Mouse (Mus musculus) layer of hippocampus, postnatal 36 days (tissue): ENCODE results near the gene 1700001O22Rik. TPM values are rescaled to one million over a fixed set of nuclear protein-coding genes. Genes with fewer than 3 reads are reported as not detected.

Experiments
- DNase-seq, 2 experiments: peaks; one replicate each; pipeline ENCODE4 v3.0.0; 2022
- total RNA-seq, 2 experiments: library from RNA; stranded (reverse); gene quantifications; 2 replicates each; pipeline ENCODE4 v1.2.3; 2021

1700001O22Rik gene
- total RNA-seq = 1 to 10 TPM; 4.8 to 5.6 TPM

DNA sequence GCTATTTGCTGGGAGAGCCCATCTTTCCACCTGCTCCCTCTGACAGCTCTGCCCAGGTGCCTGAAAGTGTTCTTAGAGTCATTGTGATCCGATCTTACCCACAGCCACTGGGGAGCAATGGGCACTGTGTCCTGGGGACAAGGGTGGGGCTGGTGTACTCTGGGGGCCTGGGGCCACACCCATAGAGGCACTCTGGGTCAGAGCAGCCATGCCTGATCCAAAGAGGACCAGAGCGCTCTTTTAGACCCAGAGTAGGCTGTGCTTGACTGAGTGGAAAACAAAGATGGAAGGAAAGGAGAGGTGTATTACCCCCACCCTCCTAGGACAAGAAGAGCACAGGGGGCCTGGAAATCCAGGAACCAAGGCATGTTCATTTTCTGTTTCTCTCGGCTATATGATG is at the start of gene 1700001O22Rik:
TSS of gene 1700001O22Rik (minus strand) at position 58 of the 400 bp plus-strand sequence.
- no peak for DNase-seq

DNA sequence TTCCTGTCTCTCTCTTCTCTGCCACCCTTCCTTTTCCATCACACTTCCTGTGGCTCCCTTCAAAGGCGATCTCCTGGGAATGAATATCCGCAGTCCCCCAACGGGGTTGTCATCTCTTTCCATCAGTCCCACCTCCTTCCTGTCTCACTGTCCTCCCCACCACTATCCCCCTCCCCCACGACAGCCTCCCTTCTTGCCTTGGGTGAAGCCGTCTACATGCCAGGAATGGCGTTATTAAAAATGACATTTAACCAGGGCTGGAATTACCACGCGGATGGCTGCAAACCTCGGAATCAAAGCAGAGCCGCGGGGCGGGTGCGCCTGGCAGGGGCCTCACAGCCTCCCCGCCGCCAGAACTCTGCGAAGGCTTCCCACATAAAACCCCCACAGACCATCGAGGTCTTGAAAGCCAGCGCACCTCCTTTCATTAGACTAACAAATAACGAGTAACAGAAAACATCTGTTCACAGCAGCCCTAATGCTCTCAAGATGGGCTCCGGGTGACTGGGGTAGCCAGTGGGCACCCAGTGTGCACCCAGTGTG is 49.4 kb upstream of the 1700001O22Rik start:
- no peak for DNase-seq

DNA sequence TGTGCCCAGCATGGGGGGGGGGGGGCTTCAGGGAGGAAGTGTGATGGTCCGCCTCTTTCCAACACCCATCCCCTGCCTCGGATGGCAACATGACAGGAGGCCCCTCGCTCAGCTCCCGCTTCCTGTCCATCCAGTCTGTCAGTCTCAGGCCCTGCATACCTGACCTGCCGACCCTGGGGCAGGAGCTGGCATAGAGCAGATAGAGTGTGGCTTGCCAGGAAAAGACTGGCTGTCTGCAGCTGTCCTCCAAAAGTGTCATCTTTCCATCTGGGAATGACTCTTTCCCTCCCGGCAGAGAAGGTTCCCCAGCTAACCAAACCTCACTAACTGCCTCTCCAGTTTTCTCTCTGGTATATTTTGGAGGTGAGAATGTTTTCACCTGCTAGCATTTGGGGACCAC is 47.1 kb upstream of the 1700001O22Rik start:
- DNase-seq = no peak

DNA sequence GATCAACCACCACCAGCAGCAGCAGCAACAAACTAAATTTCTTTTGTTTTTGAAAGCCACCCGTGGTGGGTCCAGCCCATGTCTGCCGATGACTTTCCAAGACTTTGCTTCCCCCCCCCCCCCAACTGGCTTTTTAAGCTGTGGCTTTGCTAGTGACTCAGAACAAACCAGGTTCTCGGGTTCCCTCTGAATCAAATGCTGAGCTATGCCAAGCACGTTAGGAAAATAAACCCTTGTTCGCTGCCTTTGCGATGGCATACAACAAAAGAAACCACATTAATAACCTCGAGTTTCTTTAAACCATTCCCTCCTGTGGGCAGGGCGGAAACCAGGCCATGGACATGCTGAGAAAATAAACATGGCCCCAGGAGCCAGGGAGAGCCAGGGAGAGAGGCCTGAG is 44.7 kb upstream of the 1700001O22Rik start:
- no peak for DNase-seq

DNA sequence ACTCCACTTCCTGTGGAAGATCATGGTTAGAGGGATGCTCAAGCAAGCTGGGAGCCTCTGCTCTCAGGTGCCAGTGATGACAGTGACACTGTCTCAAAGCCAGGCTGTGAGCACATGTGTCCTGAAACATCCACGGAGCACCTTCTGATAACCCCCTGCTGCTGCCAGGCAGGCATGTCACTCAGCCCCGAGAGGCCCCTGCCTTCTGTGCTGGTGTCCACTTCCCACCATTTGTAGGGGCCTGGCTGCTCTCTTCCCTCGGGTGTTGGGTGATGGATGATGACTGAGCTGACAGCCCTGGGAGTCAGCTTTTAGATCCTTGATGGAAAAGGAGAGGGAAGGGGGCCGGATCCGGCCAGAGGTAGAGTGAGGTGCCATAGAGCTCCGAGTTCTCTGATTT is 43.3 kb upstream of the 1700001O22Rik start:
- no peak for DNase-seq

DNA sequence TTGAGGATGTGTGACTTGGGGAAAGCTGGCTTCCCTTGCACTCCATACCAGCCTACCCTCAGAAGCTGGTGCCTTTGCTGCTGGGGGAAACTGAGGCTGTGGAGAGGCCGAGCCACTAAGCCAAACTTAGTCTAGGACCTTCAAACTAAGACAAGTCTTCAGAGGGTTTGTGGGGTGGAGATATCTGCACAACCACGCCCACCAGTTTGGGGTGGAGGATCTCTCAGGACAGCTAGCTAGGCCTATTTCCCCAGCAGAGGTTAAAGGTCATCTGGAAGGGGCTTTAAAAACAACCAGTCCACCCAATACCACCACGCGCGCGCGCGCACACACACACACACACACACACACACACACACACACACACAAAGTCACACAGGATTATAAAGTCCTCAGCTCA is 42.8 kb upstream of the 1700001O22Rik start:
- no peak for DNase-seq

DNA sequence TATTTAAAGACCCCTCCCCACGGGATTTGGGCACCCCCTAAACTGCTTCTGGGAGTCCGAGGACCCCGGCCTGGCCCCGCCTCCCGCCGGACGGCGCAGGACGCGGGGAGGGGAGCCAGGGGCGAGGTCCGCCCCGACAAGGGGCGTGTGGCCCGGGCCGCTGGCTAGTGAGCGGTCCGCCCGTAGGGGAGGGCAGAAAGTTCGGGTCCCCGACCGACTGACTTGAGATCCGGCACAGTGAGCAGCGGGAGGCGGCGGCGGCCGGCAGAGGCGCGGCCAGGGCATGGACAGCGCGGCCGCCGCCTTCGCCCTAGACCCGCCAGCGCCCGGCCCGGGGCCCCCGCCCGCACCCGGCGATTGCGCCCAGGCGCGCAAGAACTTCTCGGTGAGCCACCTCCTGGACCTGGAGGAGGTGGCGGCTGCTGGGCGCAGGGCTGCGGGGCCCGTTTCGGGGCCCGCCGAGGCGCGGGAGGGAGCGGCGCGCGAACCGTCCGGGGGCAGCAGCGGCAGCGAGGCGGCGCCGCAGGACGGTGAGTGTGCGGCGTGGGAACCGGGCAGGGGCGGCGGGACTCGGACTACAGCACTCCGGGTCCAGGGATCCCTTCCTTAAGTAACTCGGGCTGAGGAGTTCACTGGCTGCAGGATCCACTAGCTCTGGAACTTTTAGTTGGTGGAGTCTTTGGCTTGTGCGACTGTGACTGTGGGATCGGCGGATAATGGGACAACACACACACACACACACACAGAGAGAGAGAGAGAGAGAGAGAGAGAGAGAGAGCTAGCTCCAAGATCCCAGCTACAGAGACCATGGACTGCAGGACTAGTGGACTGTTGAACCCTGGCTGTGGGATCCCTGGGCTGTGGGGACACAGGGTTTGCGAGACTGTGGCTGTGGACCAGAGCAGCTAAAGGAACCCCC is 42.0 kb upstream of the 1700001O22Rik start:
- DNase-seq = no peak

DNA sequence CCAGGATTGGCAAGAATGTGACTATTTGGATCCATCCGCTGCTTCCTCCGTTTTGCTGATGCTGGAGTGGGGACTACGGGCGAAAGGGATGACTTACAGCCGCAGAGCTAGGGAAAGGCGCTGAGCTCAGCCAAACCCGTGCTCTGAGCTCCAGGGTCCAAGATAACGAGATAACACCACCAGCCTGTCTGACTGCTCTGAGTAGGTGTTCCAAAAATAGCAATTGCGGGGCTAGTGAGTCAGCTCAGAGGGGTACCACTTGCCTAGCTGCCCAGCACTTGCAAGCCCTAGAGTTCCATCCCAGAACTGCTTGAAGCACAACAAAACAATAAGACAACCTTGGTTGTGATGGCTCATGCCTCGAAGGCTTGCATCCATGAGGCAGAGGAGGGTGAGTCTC is 39.2 kb upstream of the 1700001O22Rik start:
- no peak for DNase-seq

DNA sequence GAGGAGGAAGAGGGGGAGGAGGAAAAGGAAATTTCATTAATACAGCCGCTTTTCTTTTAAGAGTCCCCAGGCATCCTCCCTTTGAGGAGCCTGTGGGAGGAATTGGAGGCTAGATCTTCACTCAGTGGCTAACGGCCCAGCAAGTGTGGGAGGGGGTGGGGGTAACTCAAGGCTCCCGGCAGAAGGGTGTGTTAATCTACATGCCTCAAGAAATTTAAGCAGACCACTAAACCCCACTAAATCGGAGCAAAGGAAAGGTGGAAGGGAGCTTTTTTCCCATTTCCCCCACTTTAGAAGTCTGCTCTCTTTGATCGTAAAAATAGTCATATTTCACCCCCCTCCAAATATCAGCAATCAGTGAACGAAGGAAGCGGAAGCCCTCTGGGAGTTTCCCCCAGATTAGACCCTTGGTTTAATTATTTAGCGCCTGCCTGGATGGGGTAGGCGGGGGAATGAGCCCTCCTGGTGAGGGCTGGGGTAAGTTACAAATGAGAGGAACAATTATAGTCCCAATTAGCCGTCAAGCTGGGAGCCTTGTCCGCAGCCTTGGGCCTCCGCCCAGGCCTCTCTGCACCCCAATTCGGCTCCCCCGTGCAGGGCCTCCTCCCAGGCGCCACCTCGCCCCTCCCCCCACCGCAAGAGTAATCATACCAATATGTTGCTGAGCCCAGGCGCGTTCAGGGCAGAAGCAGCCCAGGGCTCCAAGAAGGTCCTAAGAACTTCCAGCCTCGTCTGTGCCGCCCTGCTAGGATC is 33.0 kb upstream of the 1700001O22Rik start:
- DNase-seq = no peak

DNA sequence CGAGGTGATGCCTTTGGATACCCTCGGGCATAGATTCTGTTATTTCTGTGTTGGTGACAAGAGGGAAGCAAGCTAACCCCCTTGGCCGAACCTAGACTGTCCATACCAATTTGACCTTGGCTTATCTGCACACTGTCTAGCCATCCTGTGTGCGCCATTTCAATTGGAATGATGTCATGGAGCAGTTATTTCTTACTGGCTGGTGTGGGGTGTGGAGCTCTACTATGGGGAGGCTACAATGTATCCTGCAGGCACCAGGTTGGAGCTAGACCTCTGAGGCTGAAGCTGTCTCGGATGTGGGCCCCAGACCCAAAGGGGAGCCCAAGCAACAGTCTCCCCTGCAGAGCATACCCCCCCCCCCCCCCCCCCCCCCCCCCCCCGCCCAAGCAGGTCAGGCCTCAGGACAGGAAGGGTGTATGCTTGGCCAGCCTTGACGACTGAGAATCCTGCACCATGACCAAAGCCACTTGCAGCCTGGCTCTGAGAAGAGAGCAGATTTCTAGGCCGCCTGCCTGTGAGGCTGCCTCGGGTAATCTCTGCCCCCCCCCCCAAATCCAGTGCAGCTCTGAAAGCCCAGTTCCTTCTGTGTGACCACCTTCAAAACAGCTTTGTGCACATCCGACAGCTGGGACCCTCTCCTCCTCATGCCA is 31.0 kb upstream of the 1700001O22Rik start, which contains the start of gene Prrx2:
TSS of gene Prrx2 (plus strand) at position 600 of the 650 bp plus-strand sequence.
- no peak for DNase-seq

DNA sequence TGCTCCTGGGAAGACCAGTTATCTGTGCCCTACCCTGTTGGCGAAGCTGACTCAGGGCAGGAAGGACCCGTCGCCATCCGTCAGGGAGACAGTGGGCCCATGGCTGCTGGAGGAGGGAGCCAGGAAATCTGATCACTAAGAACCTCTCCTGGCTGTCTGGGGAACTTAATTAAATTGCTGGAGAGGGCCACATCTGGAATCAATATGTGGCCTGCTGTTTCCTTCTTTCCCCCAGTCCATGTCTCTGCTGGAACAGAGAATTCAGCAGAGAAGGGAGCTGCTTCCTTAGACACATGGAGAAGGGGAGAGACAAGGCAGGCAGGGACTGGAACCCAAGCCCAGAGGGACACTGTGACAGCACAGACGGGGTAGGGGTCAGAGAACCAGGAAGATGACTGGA is 30.2 kb upstream of the 1700001O22Rik start:
- DNase-seq = no peak

DNA sequence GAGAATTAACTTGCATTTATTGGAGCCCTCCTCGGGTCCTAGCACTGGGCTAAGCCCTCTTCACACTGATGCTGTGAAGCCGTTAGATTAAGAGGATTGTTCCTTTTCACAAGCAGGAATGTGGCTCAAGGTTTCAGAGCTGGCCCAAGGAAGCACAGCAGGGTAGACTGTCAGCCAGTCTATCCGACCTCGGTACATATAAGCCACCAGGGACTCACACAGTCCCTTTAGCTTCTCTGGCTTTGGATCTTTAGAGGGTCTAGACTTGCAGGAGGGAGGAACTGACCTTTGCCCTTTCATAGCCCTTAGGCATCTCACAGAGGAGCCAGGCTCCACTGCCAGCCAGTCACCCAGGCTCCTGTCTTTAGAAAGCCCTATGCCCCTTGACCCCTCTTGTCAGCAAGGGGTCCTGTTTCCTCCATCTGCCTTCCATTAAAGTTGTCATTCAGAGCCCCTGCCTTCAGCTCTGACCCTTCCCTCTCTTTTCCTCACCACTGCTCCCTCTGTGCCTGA is 26.9 kb upstream of the 1700001O22Rik start, which contains the start of gene Asb6:
TSS of gene Asb6 (minus strand) at position 51 of the 513 bp plus-strand sequence.
- DNase-seq = no peak

DNA sequence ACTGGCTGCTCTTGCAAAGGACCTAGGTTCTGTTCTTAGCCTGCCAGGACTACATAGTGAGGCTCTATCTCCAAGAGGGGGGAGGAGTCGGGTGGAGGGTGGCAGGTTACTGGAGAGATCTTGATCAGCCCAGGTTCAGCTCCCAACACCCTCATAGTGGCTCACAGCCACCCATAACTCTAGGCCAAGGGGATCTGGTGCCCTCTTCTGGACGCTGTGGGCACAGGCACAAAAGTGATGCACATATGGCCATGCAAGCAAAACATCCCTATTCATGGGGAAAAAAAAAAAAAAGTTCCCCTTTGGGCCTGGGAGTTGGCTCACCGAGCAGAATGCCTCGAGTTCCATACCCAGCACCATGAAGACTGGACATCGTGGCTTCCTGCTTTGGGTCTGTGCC is 25.9 kb upstream of the 1700001O22Rik start:
- DNase-seq = no peak

DNA sequence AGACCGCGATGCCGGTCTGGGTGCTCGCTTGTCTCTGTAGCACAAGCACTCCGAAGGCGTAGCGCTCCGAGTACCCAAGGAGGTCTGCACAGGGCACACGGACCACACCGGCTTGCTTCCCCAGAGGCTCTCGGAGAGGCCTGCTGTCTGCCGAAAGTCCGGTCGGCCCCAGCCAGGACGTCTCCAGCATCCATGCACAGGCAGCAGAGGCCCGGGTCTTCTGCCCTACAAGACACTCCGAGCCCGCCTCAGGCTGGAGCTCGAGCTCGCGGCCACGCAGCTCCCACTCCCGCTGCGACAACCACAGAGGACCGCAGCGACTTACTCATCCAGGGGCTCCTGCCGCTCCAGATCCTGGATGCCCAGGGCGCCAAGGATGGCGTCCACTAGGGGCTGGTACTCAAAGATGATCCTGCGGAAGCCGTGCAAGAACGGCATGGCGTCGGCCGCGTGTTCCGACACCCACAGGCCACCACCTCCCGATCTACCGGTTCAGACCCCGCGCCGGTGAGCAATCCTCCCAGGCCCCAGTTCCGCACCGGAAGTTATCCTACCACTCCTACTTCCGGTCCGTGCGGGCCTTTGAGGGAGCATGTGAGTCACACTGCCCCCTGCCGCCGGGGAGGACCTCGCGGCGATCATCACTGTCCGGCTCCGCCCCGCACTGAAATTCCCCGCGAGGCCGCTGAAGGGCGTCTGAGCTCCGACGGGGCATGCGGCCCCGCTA is 24.5 kb upstream of the 1700001O22Rik start:
- DNase-seq = peak; percentile 93 to 96

DNA sequence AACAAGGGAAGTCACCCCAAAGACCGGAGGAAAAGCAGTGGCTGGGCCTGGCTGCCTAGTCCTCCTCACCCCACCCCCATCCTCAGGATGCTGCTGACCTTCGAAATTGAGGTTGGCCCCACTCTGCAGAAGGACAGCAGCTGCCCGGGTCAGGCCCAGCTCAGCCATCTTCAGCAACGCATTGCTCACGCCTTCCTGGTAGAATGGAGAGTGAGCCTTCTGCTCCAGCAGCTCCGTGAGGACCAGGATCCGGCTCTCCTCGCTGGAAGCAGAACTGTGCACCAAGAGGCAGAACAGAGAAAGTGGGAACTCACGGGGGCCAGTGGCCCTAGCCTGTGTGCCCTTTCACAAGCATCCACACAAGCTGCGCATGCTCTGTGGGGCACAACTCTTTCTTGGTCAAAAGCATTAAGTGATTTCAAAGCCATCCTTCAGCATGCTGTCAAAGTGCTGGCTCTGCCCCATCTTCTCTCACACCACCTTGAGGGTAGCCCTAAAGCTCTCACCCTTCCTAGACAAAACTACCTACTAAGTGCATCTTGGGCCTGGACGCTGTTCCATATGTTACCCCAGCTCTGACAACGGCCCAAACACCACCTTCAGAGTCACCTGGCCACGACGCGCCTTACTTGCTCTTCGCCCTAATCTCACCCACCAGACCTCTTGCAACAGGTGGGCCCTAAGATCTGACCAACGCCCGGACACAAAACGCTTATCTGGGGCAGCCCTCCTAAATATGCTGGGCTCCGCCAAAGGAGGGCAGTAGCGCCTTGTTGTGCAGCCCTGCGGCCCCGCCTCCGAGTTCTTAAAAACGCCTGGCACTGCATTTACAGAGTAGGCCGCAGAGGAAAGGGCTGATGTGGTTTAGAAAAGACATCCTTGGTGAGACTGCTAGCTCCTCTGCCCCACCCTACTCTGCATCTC is 23.6 kb upstream of the 1700001O22Rik start:
- peak; percentile 35 to 38 for DNase-seq

DNA sequence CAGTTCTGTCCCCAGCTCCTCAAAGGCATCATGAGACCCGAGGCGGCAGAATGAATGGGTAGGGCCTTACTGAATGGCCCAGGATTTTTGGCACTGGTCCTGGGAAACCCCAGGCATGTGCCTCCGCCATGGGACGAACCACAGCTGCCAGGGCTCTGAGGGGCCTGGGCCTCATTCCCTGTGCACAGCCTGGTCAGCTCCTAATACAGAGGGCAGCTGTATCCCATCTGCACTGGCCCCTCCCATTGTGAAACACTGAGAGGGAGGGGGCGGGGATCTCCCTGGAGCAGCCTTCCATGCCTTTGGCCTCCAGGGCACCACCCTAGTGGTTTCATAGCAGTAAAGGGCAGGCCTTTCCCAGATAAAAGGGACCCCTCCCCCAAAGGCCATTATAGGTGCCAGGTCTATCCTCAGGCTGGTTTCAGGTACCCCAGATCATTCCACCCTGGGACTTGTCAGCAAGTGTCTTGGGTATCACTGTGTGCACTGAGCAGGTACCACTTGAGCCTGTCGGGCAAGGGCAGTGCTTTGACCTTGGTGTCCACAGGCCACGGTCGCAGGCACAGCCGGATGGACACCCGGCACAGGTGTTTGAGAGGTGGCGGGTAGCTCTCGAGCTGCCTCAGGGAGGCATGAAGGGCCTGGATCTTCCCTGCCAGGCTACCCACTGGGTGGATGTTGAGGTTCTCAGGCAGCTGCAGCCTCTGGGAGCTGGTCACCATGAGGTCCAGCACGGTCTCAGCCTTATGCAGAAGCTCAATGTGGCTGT is 20.1 kb upstream of the 1700001O22Rik start:
- DNase-seq = no peak

DNA sequence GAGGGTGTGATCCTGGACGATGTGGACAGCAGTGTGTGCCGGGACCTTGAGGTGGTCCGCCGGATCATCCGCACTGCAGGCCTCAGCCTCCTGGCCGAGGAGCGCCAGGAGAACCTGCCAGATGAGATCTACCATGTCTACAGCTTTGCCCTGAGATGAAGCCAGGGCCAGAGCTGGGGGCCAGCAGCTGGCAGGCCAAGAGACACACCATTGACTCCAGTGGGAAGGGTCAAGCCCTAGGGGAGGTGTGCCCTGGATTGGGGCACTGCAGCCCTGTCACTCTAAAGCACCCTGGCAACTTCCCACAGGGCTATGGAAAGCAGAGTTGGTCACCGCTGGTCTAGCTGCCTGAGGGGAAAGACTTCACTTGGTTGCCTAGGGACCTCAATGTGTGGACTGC is 19.0 kb upstream of the 1700001O22Rik start:
- DNase-seq = no peak

DNA sequence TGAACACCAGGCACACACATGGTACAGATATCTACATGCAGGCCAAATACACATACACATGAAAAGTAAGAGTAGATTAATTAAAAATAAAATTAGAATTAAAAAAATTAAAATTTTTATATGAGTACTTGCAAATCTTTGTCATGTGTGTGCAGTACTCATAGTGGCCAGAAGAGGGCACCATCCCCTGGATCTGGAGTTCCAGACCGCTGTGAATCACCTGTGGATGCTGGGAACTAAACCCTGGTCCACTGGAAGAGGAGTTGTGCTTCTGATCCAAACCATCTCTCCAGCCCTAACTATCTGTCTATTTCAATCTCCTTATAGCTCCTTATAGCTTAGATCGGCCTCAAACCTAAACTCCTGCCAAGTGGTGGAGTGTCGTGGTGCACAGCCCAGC is 17.6 kb upstream of the 1700001O22Rik start:
- no peak for DNase-seq

DNA sequence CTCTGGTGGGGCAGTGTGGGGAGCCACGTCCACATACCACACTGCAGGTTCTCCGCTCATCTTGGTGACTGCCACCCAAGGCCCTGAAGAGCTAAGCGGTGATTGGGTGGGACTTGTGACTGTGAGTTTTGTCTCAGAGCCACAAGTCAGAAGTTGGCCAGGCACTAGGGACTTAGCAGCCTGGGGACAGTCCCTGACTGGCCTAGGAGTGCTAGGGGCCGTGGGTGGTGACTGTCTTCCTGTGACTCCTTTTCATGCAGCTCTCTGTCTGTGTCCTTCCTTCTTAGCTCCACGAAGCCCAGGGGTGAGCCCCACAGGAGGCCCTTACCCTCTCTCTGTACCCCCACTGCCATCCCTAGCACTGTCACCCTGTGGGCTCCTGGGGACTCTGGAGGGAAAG is 16.4 kb upstream of the 1700001O22Rik start:
- DNase-seq = no peak

DNA sequence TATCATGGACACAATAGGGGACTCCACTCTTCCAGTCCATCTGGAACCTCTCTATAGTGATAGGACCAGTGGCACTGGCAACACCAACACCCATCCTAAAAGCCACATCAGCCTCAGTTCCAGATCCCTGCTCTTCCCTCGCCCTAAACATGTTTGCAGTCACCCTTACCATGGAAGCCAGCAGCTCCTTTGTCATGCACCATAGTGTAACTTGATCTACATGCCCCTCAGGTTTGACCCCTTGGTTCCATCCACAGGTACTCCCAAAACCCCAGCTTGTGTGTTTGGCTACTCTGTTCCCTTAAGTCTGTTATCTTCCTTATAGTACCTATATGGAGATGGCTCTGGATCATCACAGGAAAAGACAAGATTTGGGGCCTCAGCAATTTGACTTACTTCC is 12.9 kb upstream of the 1700001O22Rik start:
- no peak for DNase-seq
